Mouse (Mus musculus): ENCODE data around the gene Xdh.

GRCm38 (mm10) chr17:73995907-73996645 lies 46.1 kb upstream of the Xdh start:
- TF ChIP-seq POLR2A (IDR thresholded peaks at IDR 0.05; ENCODE audit: low read depth, low read length) (no peak), CTCF (IDR thresholded peaks at IDR 0.05; ENCODE audit: extremely low read depth, insufficient read length, insufficient replicate concordance, low read depth, low read length) (no peak)

All from small intestine, adult 2 months (tissue).